Mouse (Mus musculus): ENCODE measurements around the gene Ppp3cb.

The Ppp3cb gene

GRCm38 (mm10) chr14:20480195-20480579, 66.2 kb downstream of the Ppp3cb start:
- 76% methylated on average over 1 of the region's 1 CpGs for WGBS

GRCm38 (mm10) chr14:20479291-20480194, 66.8 kb downstream of the Ppp3cb start, which contains the start of gene Anxa7:
TSS of gene Anxa7 (minus strand) at chr14:20480133.
- 1% methylated on average over 48 of the region's 48 CpGs for WGBS

GRCm38 (mm10) chr14:20478801-20479200, 67.6 kb downstream of the Ppp3cb start:
- 13% methylated on average over 7 of the region's 7 CpGs for WGBS

GRCm38 (mm10) chr14:20478385-20478784, 68.0 kb downstream of the Ppp3cb start:
- 42% methylated on average over 3 of the region's 3 CpGs for WGBS

GRCm38 (mm10) chr14:20477261-20478025, 68.9 kb downstream of the Ppp3cb start:
- 65% methylated on average over 4 of the region's 4 CpGs for WGBS

GRCm38 (mm10) chr14:20460216-20460615, 86.2 kb downstream of the Ppp3cb start:
- 78% methylated on average over 14 of the region's 14 CpGs for WGBS

- 96% methylated on average over 9 of the region's 9 CpGs for WGBS
Measured at GRCm38 (mm10) chr14:20458378-20458777, 88.0 kb downstream of the Ppp3cb start.

GRCm38 (mm10) chr14:20452929-20453328, 93.4 kb downstream of the Ppp3cb start:
- WGBS, result 91% methylated on average over 5 of the region's 5 CpGs

- WGBS, result 3% methylated on average over 15 of the region's 15 CpGs
Measured at GRCm38 (mm10) chr14:20451765-20452331, 94.5 kb downstream of the Ppp3cb start, which contains the start of gene Cfap70. TSS of gene Cfap70 (minus strand) at chr14:20452226.

GRCm38 (mm10) chr14:20451302-20451701, 95.1 kb downstream of the Ppp3cb start:
- 10% methylated on average over 2 of the region's 2 CpGs for WGBS

All from cerebral cortex, adult 2 months (tissue).